Mouse (Mus musculus) liver, adult 2 months (tissue): Measurements from ENCODE around the gene Chrm2.

Source experiments
- CTCF ChIP-seq: fragments of 200-500 bp; IDR thresholded peaks from 2 replicates; pipeline ENCODE4 v1.5.1; 2011; ENCODE audit warnings: low read depth, low read length, control low read depth
- POLR2A ChIP-seq: fragments of 200-500 bp; IDR thresholded peaks from 2 replicates; pipeline ENCODE4 v1.6.1; 2011; ENCODE audit warnings: low read length, control low read depth; ENCODE audit not compliant: insufficient read depth; ENCODE audit errors: extremely low read depth

- TF ChIP-seq POLR2A (no peak), CTCF (no peak)
These were observed 140.6 kb downstream of the Chrm2 start for GRCm38 (mm10) chr6:36528509-36528908.
